Mouse (Mus musculus) ES-Bruce4 (cell line): Measurements from ENCODE around the gene Srek1.

Experiments
- CTCF ChIP-seq: IDR thresholded peaks from one replicate; pipeline ENCODE4 v1.8.1; 2011; ENCODE audit warnings: low read depth, low read length
- EP300 ChIP-seq: IDR thresholded peaks from 2 replicates; pipeline ENCODE4 v1.6.1; 2011; ENCODE audit warnings: low read depth, low read length; ENCODE audit not compliant: insufficient read depth
- POLR2A ChIP-seq: IDR thresholded peaks from one replicate; pipeline ENCODE4 v1.8.1; 2011; ENCODE audit warnings: low read length; ENCODE audit not compliant: insufficient read depth

GRCm38 (mm10) chr13:103773407-103774118 lies 845 bp downstream of the Srek1 start:
- TF ChIP-seq CTCF (no peak), POLR2A (no peak), EP300 (no peak)
